Mouse (Mus musculus): Measurements from ENCODE around the gene Gm21936. TPM values are rescaled to one million over a fixed set of nuclear protein-coding genes. Genes with fewer than 3 reads are reported as not detected.

Gene Gm21936
- not detected in 2 replicates for polyA plus RNA-seq (2012; rRNA removed)

GRCm38 (mm10) chr12:87795212-87795611 lies at the start of gene Gm21936:
Gm21936 (plus strand) TSS chr12:87795512.

DNA sequence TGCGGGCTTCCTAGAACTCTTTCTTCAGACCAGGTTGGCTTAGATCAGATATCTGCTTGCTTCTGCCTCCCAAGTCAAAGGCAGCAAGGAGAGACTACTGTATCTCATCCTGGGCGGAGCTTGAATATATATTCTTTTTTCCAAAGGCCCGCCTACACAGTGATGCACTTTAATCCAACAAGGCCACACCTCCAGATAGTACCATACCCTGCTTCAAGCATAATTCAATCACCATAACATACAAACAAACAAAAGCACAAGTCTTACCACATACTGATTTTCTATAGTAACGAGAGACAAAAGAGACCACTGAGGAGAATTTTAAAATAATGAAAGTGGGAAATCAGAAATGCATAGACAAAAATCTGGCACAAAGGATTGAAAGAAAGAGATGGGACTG lies 19.7 kb upstream of the Gm21936 start, which contains the start of gene Gm21319:
Gene Gm21319 (minus strand): TSS at position 101 of the 400 bp plus-strand sequence.

GRCm38 (mm10) chr12:87816277-87816676 lies 21.0 kb downstream of the Gm21936 start, which contains the start of gene BB287469:
BB287469 (plus strand) TSS chr12:87816577.

GRCm38 (mm10) chr12:87842239-87842638 lies 46.9 kb downstream of the Gm21936 start, which contains the start of gene Gm2001:
Gm2001 (minus strand) TSS chr12:87842339.

Other genes starting within 250 kb of the Gm21936 start
- gene Oog1, start 192.8 kb upstream of the Gm21936 start, polyA plus RNA-seq (2012; rRNA removed): not detected in 2 replicates
- not detected in 2 replicates for gene Gm4027, start 176.6 kb upstream of the Gm21936 start, polyA plus RNA-seq (2012; rRNA removed)
- gene Gm16381, start 150.9 kb upstream of the Gm21936 start, polyA plus RNA-seq (2012; rRNA removed): not detected in 2 replicates
- not detected in 2 replicates for gene Gm21319, start 19.8 kb upstream of the Gm21936 start, polyA plus RNA-seq (2012; rRNA removed)
- not detected in 2 replicates for gene BB287469, start 21.1 kb downstream of the Gm21936 start, polyA plus RNA-seq (2012; rRNA removed)
- not detected in 2 replicates for gene Gm2001, start 46.8 kb downstream of the Gm21936 start, polyA plus RNA-seq (2012; rRNA removed)
- not detected in 2 replicates for gene Gm2016, start 78.6 kb downstream of the Gm21936 start, polyA plus RNA-seq (2012; rRNA removed)
- not detected in 2 replicates for gene Gm2022, start 99.9 kb downstream of the Gm21936 start, polyA plus RNA-seq (2012; rRNA removed)
- not detected in 2 replicates for gene Gm2035, start 124.3 kb downstream of the Gm21936 start, polyA plus RNA-seq (2012; rRNA removed)
- gene Gm2042, start 158.6 kb downstream of the Gm21936 start, polyA plus RNA-seq (2012; rRNA removed): not detected in 2 replicates
- not detected in 2 replicates for gene Gm2075, start 216.3 kb downstream of the Gm21936 start, polyA plus RNA-seq (2012; rRNA removed)
- not detected in 2 replicates for gene Gm6803, start 223.3 kb downstream of the Gm21936 start, polyA plus RNA-seq (2012; rRNA removed)
- gene Gm2056, start 231.5 kb downstream of the Gm21936 start, polyA plus RNA-seq (2012; rRNA removed): not detected in 2 replicates